Mouse (Mus musculus): ENCODE data around the gene Rnase2b.
"Not testable (repeated sequence)": the region's sequence is repeated elsewhere in the genome, so short reads cannot be mapped to it uniquely, and the experiment has no call there.

DNA sequence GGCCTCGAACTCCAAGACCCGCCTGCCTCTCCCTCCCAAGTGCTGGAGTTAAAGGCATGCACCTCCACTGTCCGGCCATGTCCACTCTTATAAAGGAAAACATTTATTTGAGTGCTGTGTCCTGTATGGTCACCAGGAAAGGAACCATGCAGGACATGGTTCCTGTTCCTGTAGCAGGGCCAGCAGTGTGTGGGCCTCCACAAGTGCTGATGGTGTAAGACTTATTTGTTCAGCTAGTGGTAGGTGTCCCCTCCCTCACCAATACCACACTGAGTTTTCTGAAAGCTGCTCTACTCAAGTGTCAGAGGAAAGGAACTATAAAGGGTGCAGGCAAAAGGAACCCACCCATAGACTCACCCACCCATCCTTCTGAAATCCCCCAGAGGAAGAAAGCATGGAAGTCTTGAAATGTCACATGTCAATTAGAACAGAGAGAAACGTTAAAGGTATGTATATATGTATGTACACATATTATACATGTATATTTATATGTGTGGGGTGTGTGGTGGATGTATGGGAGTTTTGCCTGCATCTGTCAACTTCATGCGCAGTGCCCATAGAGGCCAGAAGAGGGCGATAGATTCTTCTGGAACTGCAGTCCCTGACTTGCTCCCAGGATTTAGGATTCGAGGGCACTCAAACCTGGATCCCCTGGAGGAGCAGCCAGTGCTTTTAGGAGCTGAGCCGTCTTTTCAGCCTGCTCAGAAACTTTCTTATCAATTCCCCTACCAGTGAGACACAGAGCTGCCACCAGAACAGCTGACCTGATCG, 10.2 kb downstream of the Rnase2b start:
- TF ChIP-seq TAL1, GATA1 (IDR thresholded peaks at IDR 0.05; ENCODE audit: low read length): not testable (repeated sequence)
